Mouse (Mus musculus) liver, embryonic 12.5 days (tissue): Measurements from ENCODE around the gene Smarcd3. TPM values are rescaled to one million over a fixed set of nuclear protein-coding genes. Genes with fewer than 3 reads are reported as not detected.

Source experiments
- ATAC-seq: fragments of 200-750 bp; cut with Nextera tagmentation; 2 replicates; pipeline ENCODE4 v1.8.0; 2017; ENCODE audit warnings: moderate number of reproducible peaks, mild to moderate bottlenecking, moderate library complexity
- H3K27ac ChIP-seq: fragments of 300-500 bp; sonication (generic); 2 replicates; pipeline ENCODE4 v1.5.1; 2016; ENCODE audit warnings: mild to moderate bottlenecking
- H3K27me3 ChIP-seq: fragments of 300-500 bp; sonication (generic); replicated peaks from 2 replicates; pipeline ENCODE4 v1.6.1; 2016; ENCODE audit warnings: mild to moderate bottlenecking, moderate library complexity
- H3K36me3 ChIP-seq: fragments of 300-500 bp; sonication (generic); 2 replicates; pipeline ENCODE4 v1.6.1; 2016; ENCODE audit warnings: mild to moderate bottlenecking, moderate library complexity
- H3K4me1 ChIP-seq: fragments of 300-500 bp; sonication (generic); 2 replicates; pipeline ENCODE4 v1.6.1; 2016
- H3K4me2 ChIP-seq: fragments of 300-500 bp; sonication (generic); 2 replicates; pipeline ENCODE4 v1.6.1; 2016; ENCODE audit warnings: mild to moderate bottlenecking, moderate library complexity
- H3K4me3 ChIP-seq: fragments of 300-500 bp; sonication (generic); 2 replicates; pipeline ENCODE4 v1.5.1; 2016; ENCODE audit warnings: mild to moderate bottlenecking, moderate library complexity
- H3K9ac ChIP-seq: fragments of 300-500 bp; sonication (generic); 2 replicates; pipeline ENCODE4 v1.6.1; 2016; ENCODE audit warnings: mild to moderate bottlenecking, moderate library complexity
- H3K9me3 ChIP-seq: fragments of 300-500 bp; sonication (generic); replicated peaks from 2 replicates; pipeline ENCODE4 v1.6.1; 2016; ENCODE audit warnings: mild to moderate bottlenecking, moderate library complexity
- WGBS: fragments of 180-500 bp; shearing (Covaris S2); methylation state at CpG from one replicate; pipeline ENCODE4 v1.1.7; 2016; ENCODE audit not compliant: insufficient replicate concordance; 5-methylcytosine and 5-hydroxymethylcytosine counted together
- polyA plus RNA-seq: library from polyadenylated mRNA; unstranded; fragments of >200 nt; fragmentation: Nextera tagmentation; extraction: Ambion mirVana; gene quantifications from 2 replicates; pipeline ENCODE4 v1.2.1, GENCODE M21; 2016

Smarcd3 gene
- 5.8 and 8.3 TPM in 2 replicates for polyA plus RNA-seq

GRCm38 (mm10) chr5:24623986-24624821 lies at the start of gene Smarcd3:
Gene Smarcd3 (minus strand): TSS chr5:24624411.
- H3K27ac ChIP-seq = no peak within 1 kb of the TSS
- 0 out of 2 replicates have a peak within 1 kb of the TSS, but pooled peaks have one; percentile 10 for H3K9ac ChIP-seq
- no peaks in the 10 kb centered on the region for H3K36me3 ChIP-seq
- H3K4me1 ChIP-seq = peaks cover 6% of the 10 kb centered on the region; the same call in 1 of the 2 replicates
- peak within 1 kb of the TSS; percentile 48 for H3K4me3 ChIP-seq
- peaks cover 64% of the 10 kb centered on the region for H3K27me3 ChIP-seq
- ATAC-seq = 0 out of 2 replicates have a peak, but pooled peaks have one; percentile 24
- peak within 1 kb of the TSS; percentile 58 for H3K4me2 ChIP-seq
- WGBS = 5% methylated on average over 35 of the region's 37 CpGs
- H3K9me3 ChIP-seq = no peaks in the 10 kb centered on the region

DNA sequence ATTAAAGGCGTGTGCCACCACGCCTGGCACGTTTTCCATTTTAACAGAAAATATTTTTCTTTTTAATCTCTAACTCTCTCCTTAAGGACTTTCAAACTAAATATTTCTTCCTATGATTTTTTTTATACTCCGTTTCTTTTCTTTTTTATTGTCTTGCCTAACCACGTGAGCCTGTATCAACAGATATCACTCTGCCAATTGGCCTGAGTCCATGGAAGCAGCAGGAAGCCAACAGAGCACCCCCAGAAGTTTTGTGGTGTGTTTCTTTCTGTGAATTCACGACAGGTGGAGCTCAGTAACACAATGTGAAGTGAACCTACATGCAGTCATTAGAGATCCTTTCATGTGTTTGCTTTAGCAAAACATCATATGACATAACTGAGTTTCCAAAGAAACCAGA lies 37.2 kb upstream of the Smarcd3 start:
- Histone ChIP-seq H3K9me3 (no peaks in the 10 kb centered on the region), H3K36me3 (no peaks in the 10 kb centered on the region), H3K4me1 (peaks cover 9% of the 10 kb centered on the region; the same call in 1 of the 2 replicates), H3K27me3 (no peaks in the 10 kb centered on the region), H3K4me3 (no peak overlapping the region), H3K27ac (no peak overlapping the region), H3K9ac (no peak overlapping the region), H3K4me2 (no peak overlapping the region)
- no peak for ATAC-seq
- 65% methylated on average over 6 of the region's 6 CpGs for WGBS

GRCm38 (mm10) chr5:24659708-24660423 lies 35.7 kb upstream of the Smarcd3 start:
- Histone ChIP-seq H3K4me1 (peaks cover 9% of the 10 kb centered on the region; the same call in 1 of the 2 replicates), H3K9me3 (no peaks in the 10 kb centered on the region), H3K4me2 (no peak overlapping the region), H3K27me3 (no peaks in the 10 kb centered on the region), H3K4me3 (no peak overlapping the region), H3K27ac (no peak overlapping the region), H3K36me3 (no peaks in the 10 kb centered on the region), H3K9ac (no peak overlapping the region)
- WGBS = 41% methylated on average over 3 of the region's 4 CpGs
- ATAC-seq = no peak

DNA sequence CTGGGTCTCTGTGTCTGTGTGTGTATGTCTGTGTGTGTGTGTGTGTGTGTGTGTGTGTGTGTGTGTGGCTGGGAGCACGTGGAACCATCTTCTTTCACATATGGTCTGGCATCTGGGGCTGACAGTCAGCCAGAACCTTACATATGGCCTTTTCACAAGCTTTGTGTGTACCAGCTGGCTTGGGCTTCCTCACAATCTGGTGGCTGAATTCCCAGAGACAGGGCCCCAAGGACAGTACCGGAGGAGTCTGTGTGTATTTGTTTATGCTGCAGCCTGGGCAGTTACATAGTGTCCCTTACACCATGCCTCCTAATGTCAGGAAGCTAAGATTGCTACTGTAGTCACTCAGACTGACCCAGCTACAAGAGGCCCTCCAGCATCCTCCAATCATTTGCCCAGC lies 32.9 kb upstream of the Smarcd3 start:
- 43% methylated on average over 2 of the region's 2 CpGs for WGBS
- Histone ChIP-seq H3K9ac (no peak overlapping the region), H3K36me3 (no peaks in the 10 kb centered on the region), H3K27ac (no peak overlapping the region), H3K4me2 (no peak overlapping the region), H3K9me3 (no peaks in the 10 kb centered on the region), H3K4me3 (no peak overlapping the region), H3K27me3 (no peaks in the 10 kb centered on the region), H3K4me1 (peaks cover 17% of the 10 kb centered on the region; the same call in 1 of the 2 replicates)
- no peak for ATAC-seq

DNA sequence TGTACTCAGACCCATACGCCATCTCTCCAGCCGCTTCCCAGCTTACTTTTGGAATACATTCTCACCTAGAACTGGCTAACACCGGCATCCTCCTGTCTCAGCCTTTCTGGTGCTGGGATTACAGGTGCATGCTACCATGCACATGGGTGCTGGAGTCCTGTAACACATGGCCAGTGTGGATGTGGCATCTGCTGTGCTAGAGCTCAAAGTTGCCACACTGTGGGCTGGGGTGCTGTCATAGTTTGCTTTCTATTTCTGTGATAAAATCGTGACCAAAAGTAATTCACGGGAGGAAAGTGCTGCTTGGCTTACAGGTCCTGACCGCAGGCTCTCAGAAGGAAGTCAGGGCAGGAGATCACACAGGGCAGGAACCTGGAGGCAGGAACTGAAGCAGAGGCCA lies 30.3 kb upstream of the Smarcd3 start:
- no peak overlapping the region for H3K4me2 ChIP-seq
- no peaks in the 10 kb centered on the region for H3K9me3 ChIP-seq
- H3K9ac ChIP-seq = no peak overlapping the region
- H3K4me1 ChIP-seq = peaks cover 9% of the 10 kb centered on the region; the same call in 1 of the 2 replicates
- WGBS = 61% methylated on average over 6 of the region's 6 CpGs
- no peak overlapping the region for H3K4me3 ChIP-seq
- no peaks in the 10 kb centered on the region for H3K36me3 ChIP-seq
- H3K27me3 ChIP-seq = peaks cover 7% of the 10 kb centered on the region
- H3K27ac ChIP-seq = no peak overlapping the region
- no peak for ATAC-seq

DNA sequence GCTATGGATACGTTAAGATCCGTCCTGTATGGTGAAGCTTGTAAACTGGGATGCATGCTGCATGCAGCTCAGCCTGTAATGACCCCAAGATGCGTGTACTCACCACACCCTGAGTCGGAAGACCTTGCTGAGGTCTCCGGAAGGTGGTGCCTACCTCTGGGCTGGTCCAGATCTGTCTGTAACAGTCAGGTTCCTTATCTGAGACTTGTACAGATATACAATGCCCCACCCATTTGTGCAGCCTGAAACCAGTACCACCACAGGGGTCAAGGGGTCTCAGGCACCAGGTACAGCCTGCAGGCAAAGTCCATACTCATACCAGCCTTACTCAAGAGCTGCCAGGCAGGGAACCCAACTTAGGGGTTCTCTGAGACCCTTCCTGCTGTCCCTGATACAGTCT lies 28.6 kb upstream of the Smarcd3 start:
- H3K4me2 ChIP-seq = no peak overlapping the region
- H3K9ac ChIP-seq = no peak overlapping the region
- H3K4me3 ChIP-seq = no peak overlapping the region
- no peak overlapping the region for H3K27ac ChIP-seq
- no peak for ATAC-seq
- H3K4me1 ChIP-seq = 0 out of 2 replicates have a peak, but pooled peaks cover 8% of the 10 kb centered on the region
- 71% methylated on average over 5 of the region's 5 CpGs for WGBS
- H3K27me3 ChIP-seq = peaks cover 12% of the 10 kb centered on the region
- H3K9me3 ChIP-seq = no peaks in the 10 kb centered on the region
- no peaks in the 10 kb centered on the region for H3K36me3 ChIP-seq

GRCm38 (mm10) chr5:24651768-24652752 lies 27.8 kb upstream of the Smarcd3 start:
- H3K27ac ChIP-seq = no peak overlapping the region
- H3K36me3 ChIP-seq = no peaks in the 10 kb centered on the region
- no peak overlapping the region for H3K4me2 ChIP-seq
- peaks cover 13% of the 10 kb centered on the region for H3K27me3 ChIP-seq
- ATAC-seq = 0 out of 2 replicates have a peak, but pooled peaks have one; percentile 40
- H3K4me1 ChIP-seq = 0 out of 2 replicates have a peak, but pooled peaks cover 8% of the 10 kb centered on the region
- H3K9me3 ChIP-seq = no peaks in the 10 kb centered on the region
- 33% methylated on average over 25 of the region's 25 CpGs for WGBS
- no peak overlapping the region for H3K4me3 ChIP-seq
- H3K9ac ChIP-seq = no peak overlapping the region

- no peak overlapping the region for H3K27ac ChIP-seq
- H3K36me3 ChIP-seq = no peaks in the 10 kb centered on the region
- no peaks in the 10 kb centered on the region for H3K9me3 ChIP-seq
- no peak overlapping the region for H3K4me2 ChIP-seq
- H3K9ac ChIP-seq = no peak overlapping the region
- H3K4me3 ChIP-seq = no peak overlapping the region
- H3K4me1 ChIP-seq = 0 out of 2 replicates have a peak, but pooled peaks cover 8% of the 10 kb centered on the region
- ATAC-seq = no peak
- 66% methylated on average over 6 of the region's 6 CpGs for WGBS
- peaks cover 13% of the 10 kb centered on the region for H3K27me3 ChIP-seq
These were observed 27.1 kb upstream of the Smarcd3 start for GRCm38 (mm10) chr5:24651356-24651755.

DNA sequence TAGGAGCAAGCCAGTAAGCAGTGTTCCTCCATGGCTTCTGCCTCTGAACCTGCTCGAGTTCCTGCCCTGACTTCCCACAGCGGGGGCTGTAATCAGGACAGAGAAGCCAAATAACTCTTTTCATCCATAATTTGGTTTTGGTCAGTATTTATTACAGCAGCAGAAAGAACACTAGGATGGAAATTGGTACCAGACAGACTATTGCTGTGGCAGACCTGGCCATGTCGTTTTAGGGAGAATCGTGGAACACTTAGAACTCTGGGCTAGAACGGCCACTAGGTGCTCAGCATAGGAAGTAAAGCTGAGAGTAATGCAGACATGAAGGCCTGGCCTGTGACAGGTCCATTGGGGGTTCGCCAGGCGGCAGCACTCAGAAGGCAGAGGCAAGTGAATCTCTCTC lies 25.5 kb upstream of the Smarcd3 start:
- no peak for ATAC-seq
- Histone ChIP-seq H3K27me3 (peaks cover 13% of the 10 kb centered on the region), H3K4me1 (0 out of 2 replicates have a peak, but pooled peaks cover 8% of the 10 kb centered on the region), H3K27ac (no peak overlapping the region), H3K9ac (no peak overlapping the region), H3K4me2 (no peak overlapping the region), H3K9me3 (no peaks in the 10 kb centered on the region), H3K36me3 (no peaks in the 10 kb centered on the region), H3K4me3 (no peak overlapping the region)
- WGBS = 50% methylated on average over 7 of the region's 7 CpGs

DNA sequence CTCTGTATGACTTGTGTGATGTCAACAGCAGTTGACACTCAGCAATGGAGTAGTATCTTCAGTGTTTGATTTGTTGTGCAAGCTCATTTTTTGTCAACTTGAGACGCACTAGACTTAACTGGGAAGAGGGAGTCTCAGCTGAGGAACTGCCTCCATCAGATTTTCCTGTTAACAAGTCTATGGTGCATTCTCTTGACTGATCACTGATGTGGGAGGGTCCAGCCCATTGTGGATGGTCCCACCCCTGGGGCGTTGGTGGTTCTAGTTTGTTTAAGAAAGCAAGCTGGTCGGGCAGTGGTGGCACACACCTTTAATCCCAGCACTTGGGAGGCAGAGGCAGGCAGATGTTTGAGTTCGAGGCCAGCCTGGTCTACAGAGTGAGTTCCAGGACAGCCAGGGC lies 25.0 kb upstream of the Smarcd3 start:
- Histone ChIP-seq H3K9me3 (no peaks in the 10 kb centered on the region), H3K27me3 (peaks cover 13% of the 10 kb centered on the region), H3K9ac (no peak overlapping the region), H3K4me3 (no peak overlapping the region), H3K36me3 (no peaks in the 10 kb centered on the region), H3K4me1 (0 out of 2 replicates have a peak, but pooled peaks cover 8% of the 10 kb centered on the region), H3K27ac (no peak overlapping the region), H3K4me2 (no peak overlapping the region)
- WGBS = 51% methylated on average over 4 of the region's 4 CpGs
- no peak for ATAC-seq

- Histone ChIP-seq H3K27me3 (0 out of 2 replicates have a peak, but pooled peaks cover 6% of the 10 kb centered on the region), H3K9me3 (no peaks in the 10 kb centered on the region), H3K36me3 (no peaks in the 10 kb centered on the region), H3K4me3 (no peak overlapping the region), H3K4me2 (no peak overlapping the region), H3K27ac (no peak overlapping the region), H3K9ac (no peak overlapping the region), H3K4me1 (no peaks in the 10 kb centered on the region)
- ATAC-seq = no peak
- WGBS = 65% methylated on average over 1 of the region's 1 CpGs
These were observed 21.2 kb upstream of the Smarcd3 start for GRCm38 (mm10) chr5:24645454-24645853.
